Mouse (Mus musculus): ENCODE results near the gene Gm10801. TPM values are rescaled to one million over a fixed set of nuclear protein-coding genes. Genes with fewer than 3 reads are reported as not detected.
"Not testable (repeated sequence)": the region's sequence is repeated elsewhere in the genome, so short reads cannot be mapped to it uniquely, and the experiment has no call there.

The Gm10801 gene
- polyA plus RNA-seq (2014; fragmentation: Nextera tagmentation; extraction: Ambion mirVana): not detected in 2 replicates

- not testable (repeated sequence) for H3K27me3 ChIP-seq (ENCODE audit: control insufficient read depth, insufficient read depth, low read length); H3K4me3 ChIP-seq (ENCODE audit: low read length); H3K4me2 ChIP-seq (replicated peaks; ENCODE audit: low read depth, low read length); ATAC-seq (ENCODE audit: low FRiP score, low TSS enrichment); H3K9ac ChIP-seq (ENCODE audit: low read depth, low read length); H3K36me3 ChIP-seq (ENCODE audit: control insufficient read depth, insufficient read depth, low read length); H3K27ac ChIP-seq (ENCODE audit: low read depth, low read length); H3K4me1 ChIP-seq (ENCODE audit: control insufficient read depth, insufficient read depth, low read length); H3K9me3 ChIP-seq (ENCODE audit: control insufficient read depth, low read length)
- 79% methylated on average over 4 of the region's 5 CpGs for WGBS
These were observed at the start of gene Gm10801 for GRCm38 (mm10) chr2:98661937-98662336. TSS of gene Gm10801 (plus strand) at chr2:98662237.

GRCm38 (mm10) chr2:98667201-98667600 is 5.2 kb downstream of the Gm10801 start, which contains the start of gene Gm10800:
TSS of gene Gm10800 (minus strand) at chr2:98667301.
- 82% methylated on average over 4 of the region's 4 CpGs for WGBS
- H3K36me3 ChIP-seq (ENCODE audit: control insufficient read depth, insufficient read depth, low read length); H3K27me3 ChIP-seq (ENCODE audit: control insufficient read depth, insufficient read depth, low read length); ATAC-seq (ENCODE audit: low FRiP score, low TSS enrichment); H3K9me3 ChIP-seq (ENCODE audit: control insufficient read depth, low read length); H3K4me1 ChIP-seq (ENCODE audit: control insufficient read depth, insufficient read depth, low read length); H3K27ac ChIP-seq (ENCODE audit: low read depth, low read length); H3K9ac ChIP-seq (ENCODE audit: low read depth, low read length); H3K4me3 ChIP-seq (ENCODE audit: low read length); H3K4me2 ChIP-seq (replicated peaks; ENCODE audit: low read depth, low read length): not testable (repeated sequence)

GRCm38 (mm10) chr2:98697533-98697932 is 35.5 kb downstream of the Gm10801 start:
- H3K9ac ChIP-seq (ENCODE audit: low read depth, low read length): no peak overlapping the region
- H3K36me3 ChIP-seq (ENCODE audit: control insufficient read depth, insufficient read depth, low read length): no peaks in the 10 kb centered on the region
- no peaks in the 10 kb centered on the region for H3K4me1 ChIP-seq (ENCODE audit: control insufficient read depth, insufficient read depth, low read length)
- no peak for ATAC-seq (ENCODE audit: low FRiP score, low TSS enrichment)
- no peaks in the 10 kb centered on the region for H3K9me3 ChIP-seq (ENCODE audit: control insufficient read depth, low read length)
- H3K27ac ChIP-seq (ENCODE audit: low read depth, low read length): no peak overlapping the region
- WGBS: 84% methylated on average over 1 of the region's 1 CpGs
- no peak overlapping the region for H3K4me2 ChIP-seq (replicated peaks; ENCODE audit: low read depth, low read length)
- H3K27me3 ChIP-seq (ENCODE audit: control insufficient read depth, insufficient read depth, low read length): no peaks in the 10 kb centered on the region
- no peak overlapping the region for H3K4me3 ChIP-seq (ENCODE audit: low read length)

Other genes starting within 250 kb of the Gm10801 start
- 0.46 and 0.91 TPM in 2 replicates for gene Gm10800, start 5.1 kb downstream of the Gm10801 start, polyA plus RNA-seq (2014; fragmentation: Nextera tagmentation; extraction: Ambion mirVana)

Measured in kidney, embryonic 14.5 days (tissue).